In the genomic region with DNA sequence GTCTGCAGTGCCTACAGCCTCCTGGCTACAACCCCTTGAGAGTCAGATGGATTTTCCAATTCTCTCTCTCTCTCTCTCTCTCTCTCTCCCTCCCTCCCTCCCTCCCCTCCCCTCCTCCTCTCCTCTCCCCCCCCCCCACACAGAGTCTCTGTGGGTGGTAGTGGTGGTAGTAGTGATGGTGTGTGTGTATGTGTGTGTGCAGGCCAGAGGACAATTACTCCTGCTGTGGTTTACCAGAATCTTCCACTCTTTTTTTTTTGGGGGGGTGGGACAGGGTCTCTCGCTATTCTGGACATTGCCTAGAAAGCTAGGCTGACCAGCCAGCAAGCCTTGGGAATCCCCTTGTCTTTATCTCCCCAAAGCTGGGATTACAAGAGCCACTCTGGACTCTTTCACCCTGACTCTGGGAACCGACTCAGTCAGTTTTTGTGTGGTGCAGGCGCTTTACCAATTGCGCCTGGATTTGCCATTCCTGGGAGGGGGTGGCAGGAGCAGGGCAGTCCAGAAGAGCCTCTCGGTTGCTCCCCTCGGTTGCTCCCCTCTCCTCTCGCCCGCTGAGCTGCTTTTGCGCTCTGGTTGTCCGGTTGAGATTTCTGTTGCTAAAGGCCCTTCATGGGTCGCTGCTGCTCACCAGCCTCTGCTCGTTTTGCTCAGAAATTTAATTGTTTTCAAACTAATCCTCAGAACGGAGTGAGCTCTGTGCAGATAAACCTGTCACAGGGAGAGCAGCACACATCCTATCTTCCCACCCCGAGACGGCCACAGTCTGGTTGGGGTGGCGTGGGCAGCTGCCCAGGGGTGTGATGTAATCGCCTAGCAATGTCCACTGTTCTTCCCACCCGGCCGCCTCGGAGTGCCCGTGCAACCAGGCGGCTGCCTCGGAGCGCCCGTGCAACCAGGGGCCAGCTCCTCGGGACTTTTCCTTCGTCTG, we compare ENCODE assay signal across 8 mouse cellular contexts. TPM values are rescaled to one million over a fixed set of nuclear protein-coding genes. Genes with fewer than 3 reads are reported as not detected.
A peak's percentile ranks its signal among the peaks of the same experiment; 100 is the strongest.
DNase-seq lines count a peak whose midpoint lies in the region; ATAC-seq lines count a peak whose summit lies in the region.

No protein-coding gene starts in this region.

- no peak for ATAC-seq in liver, embryonic 11.5 days (replicated peaks; ENCODE audit: low FRiP score)
- peak; percentile 80 for ATAC-seq in heart, embryonic 16.5 days (replicated peaks; ENCODE audit: extremely low read depth, insufficient read depth, low FRiP score)
- no peak for ATAC-seq in neural tube, embryonic 13.5 days (ENCODE audit: low read depth)
- ATAC-seq in megakaryocyte-erythroid progenitor cell, adult 5-6 weeks (replicated peaks; ENCODE audit: low FRiP score, low TSS enrichment, poor library complexity, severe bottlenecking): no peak

- no peak for DNase-seq in liver, embryonic 11.5 days (ENCODE audit: low spot score)
- no peak for DNase-seq in liver
- DNase-seq in embryonic facial prominence, embryonic 10.5 days (ENCODE audit: low spot score): peak; percentile 27
- peak; percentile 28 to 40 for DNase-seq in left cerebral cortex, postnatal 14 days (ENCODE audit: low spot score in 2 of 2)
- no peak for DNase-seq in cerebellum, adult 9-10 months

- intact Hi-C loops in left cerebral cortex, postnatal 14 days (cut with DNase I): no loop called here

- 48% methylated on average over 27 of the region's 27 CpGs for WGBS in liver, embryonic 11.5 days
- WGBS in embryonic facial prominence, embryonic 10.5 days: 49% methylated on average over 27 of the region's 27 CpGs
- 19% methylated on average over 27 of the region's 27 CpGs for WGBS in heart, embryonic 16.5 days
- 53% methylated on average over 27 of the region's 27 CpGs for WGBS in neural tube, embryonic 13.5 days

- no peaks in the 10 kb centered on the region for H3K9me3 ChIP-seq in liver, embryonic 11.5 days (ENCODE audit: control insufficient read depth, low read length)
- no peaks in the 10 kb centered on the region for H3K9me3 ChIP-seq in embryonic facial prominence, embryonic 10.5 days
- H3K9me3 ChIP-seq in heart, embryonic 16.5 days (replicated peaks; ENCODE audit: control insufficient read depth, low read length): no peaks in the 10 kb centered on the region
- H3K9me3 ChIP-seq in neural tube, embryonic 13.5 days: no peaks in the 10 kb centered on the region

- 0 out of 2 replicates have a peak, but pooled peaks cover under 1% of the 10 kb centered on the region for H3K27me3 ChIP-seq in liver, embryonic 11.5 days (replicated peaks; ENCODE audit: control insufficient read depth, insufficient read depth, low read length)
- peaks cover 6% of the 10 kb centered on the region for H3K27me3 ChIP-seq in embryonic facial prominence, embryonic 10.5 days (replicated peaks; ENCODE audit: low read depth, poor library complexity, severe bottlenecking)
- H3K27me3 ChIP-seq in heart, embryonic 16.5 days (ENCODE audit: control insufficient read depth, insufficient read depth, low read length): no peaks in the 10 kb centered on the region
- H3K27me3 ChIP-seq in neural tube, embryonic 13.5 days: no peaks in the 10 kb centered on the region

- no peaks in the 10 kb centered on the region for H3K36me3 ChIP-seq in liver, embryonic 11.5 days (ENCODE audit: control insufficient read depth, insufficient read depth, low read length)
- H3K36me3 ChIP-seq in embryonic facial prominence, embryonic 10.5 days (replicated peaks): no peaks in the 10 kb centered on the region
- no peaks in the 10 kb centered on the region for H3K36me3 ChIP-seq in heart, embryonic 16.5 days (ENCODE audit: control insufficient read depth, insufficient read depth)
- no peaks in the 10 kb centered on the region for H3K36me3 ChIP-seq in neural tube, embryonic 13.5 days

- H3K9ac ChIP-seq in liver, embryonic 11.5 days (ENCODE audit: low read depth, low read length): no peak overlapping the region
- peak overlapping the region; percentile 16 for H3K9ac ChIP-seq in heart, embryonic 16.5 days (ENCODE audit: low read length)
- H3K9ac ChIP-seq in neural tube, embryonic 13.5 days: peak overlapping the region; percentile 34; the same call in 1 of the 2 replicates

- H3K4me2 ChIP-seq in liver, embryonic 11.5 days: peak overlapping the region; percentile 21
- peak overlapping the region; percentile 53 for H3K4me2 ChIP-seq in heart, embryonic 16.5 days (ENCODE audit: low read depth, low read length)
- H3K4me2 ChIP-seq in neural tube, embryonic 13.5 days: peak overlapping the region; percentile 13; the same call in 1 of the 2 replicates

- no peak overlapping the region for H3K4me3 ChIP-seq in liver, embryonic 11.5 days (ENCODE audit: low read depth, low read length)
- peak overlapping the region; percentile 11; the same call in 1 of the 2 replicates for H3K4me3 ChIP-seq in embryonic facial prominence, embryonic 10.5 days
- H3K4me3 ChIP-seq in heart, embryonic 16.5 days (ENCODE audit: low read length): peak overlapping the region; percentile 5; the same call in 1 of the 2 replicates
- H3K4me3 ChIP-seq in neural tube, embryonic 13.5 days: no peak overlapping the region

- no peaks in the 10 kb centered on the region for H3K4me1 ChIP-seq in liver, embryonic 11.5 days (replicated peaks; ENCODE audit: control insufficient read depth, insufficient read depth, low read length)
- peaks cover 23% of the 10 kb centered on the region for H3K4me1 ChIP-seq in embryonic facial prominence, embryonic 10.5 days
- peaks cover 10% of the 10 kb centered on the region for H3K4me1 ChIP-seq in heart, embryonic 16.5 days (ENCODE audit: control insufficient read depth, insufficient read depth, low read length)
- H3K4me1 ChIP-seq in neural tube, embryonic 13.5 days (replicated peaks): peaks cover 9% of the 10 kb centered on the region; the same call in 1 of the 2 replicates

- H3K27ac ChIP-seq in liver, embryonic 11.5 days (ENCODE audit: low read depth, low read length): no peak overlapping the region
- H3K27ac ChIP-seq in embryonic facial prominence, embryonic 10.5 days (replicated peaks): peak overlapping the region; percentile 63
- H3K27ac ChIP-seq in heart, embryonic 16.5 days (ENCODE audit: low read length): peak overlapping the region; percentile 40
- H3K27ac ChIP-seq in neural tube, embryonic 13.5 days (replicated peaks): peak overlapping the region; percentile 42; the same call in 1 of the 2 replicates

RNA-seq across cellular contexts. Expression of gene Sox8, which starts 31.3 kb away (rescaled TPM):
- 2.4 and 3.0 TPM in 2 replicates for polyA plus RNA-seq in liver, embryonic 11.5 days (2014; fragmentation: Nextera tagmentation; extraction: Ambion mirVana)
- polyA plus RNA-seq in embryonic facial prominence, embryonic 10.5 days (2016; fragmentation: Nextera tagmentation; extraction: Ambion mirVana): 12.5 and 13.1 TPM in 2 replicates
- 0.54 and 0.82 TPM in 2 replicates for polyA plus RNA-seq in heart, embryonic 16.5 days (2015; fragmentation: Nextera tagmentation; extraction: Ambion mirVana)
- total RNA-seq in left cerebral cortex, postnatal 14 days (2021): 10 to 100 TPM; 62.2 to 70.1 TPM
- polyA plus RNA-seq in neural tube, embryonic 13.5 days (2015; fragmentation: Nextera tagmentation; extraction: Ambion mirVana): 10.8 and 11.6 TPM in 2 replicates
- not detected in 2 replicates for total RNA-seq in megakaryocyte-erythroid progenitor cell, adult 5-6 weeks (2014; fragmentation: Nextera tagmentation)
- not detected in 2 replicates for total RNA-seq in megakaryocyte-erythroid progenitor cell, adult 5-6 weeks (2017)

RNA-seq across cellular contexts. Expression of gene Lmf1, which starts 39.7 kb away (rescaled TPM):
- polyA plus RNA-seq in liver, embryonic 11.5 days (2014; fragmentation: Nextera tagmentation; extraction: Ambion mirVana): 23.8 and 29.1 TPM in 2 replicates
- polyA plus RNA-seq in embryonic facial prominence, embryonic 10.5 days (2016; fragmentation: Nextera tagmentation; extraction: Ambion mirVana): 26.3 and 26.6 TPM in 2 replicates
- 36.9 and 39.8 TPM in 2 replicates for polyA plus RNA-seq in heart, embryonic 16.5 days (2015; fragmentation: Nextera tagmentation; extraction: Ambion mirVana)
- total RNA-seq in left cerebral cortex, postnatal 14 days (2021): 10 to 100 TPM; 22.1 to 23.4 TPM
- polyA plus RNA-seq in neural tube, embryonic 13.5 days (2015; fragmentation: Nextera tagmentation; extraction: Ambion mirVana): 24.9 and 26.2 TPM in 2 replicates
- 17.6 and 24.2 TPM in 2 replicates for total RNA-seq in megakaryocyte-erythroid progenitor cell, adult 5-6 weeks (2014; fragmentation: Nextera tagmentation)
- 3.2 and 4.8 TPM in 2 replicates for total RNA-seq in megakaryocyte-erythroid progenitor cell, adult 5-6 weeks (2017)

RNA-seq across cellular contexts. Expression of gene Sstr5, which starts 42.1 kb away (rescaled TPM):
- not detected in 2 replicates for polyA plus RNA-seq in liver, embryonic 11.5 days (2014; fragmentation: Nextera tagmentation; extraction: Ambion mirVana)
- 0.13 and 0.21 TPM in 2 replicates for polyA plus RNA-seq in embryonic facial prominence, embryonic 10.5 days (2016; fragmentation: Nextera tagmentation; extraction: Ambion mirVana)
- polyA plus RNA-seq in heart, embryonic 16.5 days (2015; fragmentation: Nextera tagmentation; extraction: Ambion mirVana): 0.07 and 0.12 TPM in 2 replicates
- total RNA-seq in left cerebral cortex, postnatal 14 days (2021): under 1 TPM; 0.15 to 0.26 TPM
- 0.39 and 0.42 TPM in 2 replicates for polyA plus RNA-seq in neural tube, embryonic 13.5 days (2015; fragmentation: Nextera tagmentation; extraction: Ambion mirVana)
- not detected in 2 replicates for total RNA-seq in megakaryocyte-erythroid progenitor cell, adult 5-6 weeks (2014; fragmentation: Nextera tagmentation)
- not detected in 2 replicates for total RNA-seq in megakaryocyte-erythroid progenitor cell, adult 5-6 weeks (2017)

Comparison
In these comparisons a context has a peak if more than half of its experiments do, and no peak if none do; other contexts are left out.
1. DNase-seq: peak in embryonic facial prominence, embryonic 10.5 days (single experiment) and left cerebral cortex, postnatal 14 days (2 of 2); none in liver, embryonic 11.5 days (single experiment), liver (single experiment) and cerebellum, adult 9-10 months (single experiment).
2. H3K4me3 ChIP-seq: peak in embryonic facial prominence, embryonic 10.5 days (single experiment) and heart, embryonic 16.5 days (single experiment); none in liver, embryonic 11.5 days (single experiment) and neural tube, embryonic 13.5 days (single experiment).
3. Peak in every context shown above with its lines, with median percentiles within 50 percentile points of each other: H3K4me2 ChIP-seq.